25 mouse cellular contexts compared by ENCODE assay signal in the genomic region with DNA sequence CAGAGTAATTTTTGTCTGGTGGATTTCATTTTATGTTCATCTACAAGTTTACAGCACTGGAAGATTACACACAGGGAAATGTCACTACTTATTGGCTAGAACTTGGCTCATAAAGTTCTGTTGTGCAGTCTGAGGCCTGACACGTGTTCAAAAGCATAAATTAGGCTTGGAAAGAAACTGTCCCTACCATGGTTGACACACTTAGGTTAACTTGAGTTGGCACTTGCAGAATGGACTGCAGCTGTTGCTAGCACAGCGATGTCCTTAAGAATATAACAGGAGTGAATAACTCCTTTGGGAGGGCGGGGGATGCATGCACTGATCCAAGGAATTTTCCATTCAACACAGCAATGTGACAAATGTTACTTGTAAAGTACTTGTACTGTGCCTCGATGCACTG. TPM values are rescaled to one million over a fixed set of nuclear protein-coding genes. Genes with fewer than 3 reads are reported as not detected.
DNase-seq lines count a peak whose midpoint lies in the region; ATAC-seq and TF ChIP-seq lines count a peak whose summit lies in the region.
"Had no signal": no experiment of that assay in that cellular context is flagged by ENCODE, and none has a peak within 500 bp of the region (broad histone marks: within the 10 kb centered on the region; RNA-seq: fewer than 3 reads in every experiment).

No protein-coding gene starts in this region.

- H3K27me3 ChIP-seq in forebrain, embryonic 16.5 days (replicated peaks; ENCODE audit: control insufficient read depth, insufficient read depth, low read length): no peaks in the 10 kb centered on the region
- H3K27me3 ChIP-seq in forebrain, embryonic 14.5 days (replicated peaks; ENCODE audit: control insufficient read depth, insufficient read depth, low read length): no peaks in the 10 kb centered on the region
- H3K27me3 ChIP-seq in myocyte (ENCODE audit: control insufficient read depth, insufficient read depth, insufficient read length): no peaks in the 10 kb centered on the region
- H3K27me3 ChIP-seq: embryonic facial prominence, embryonic 12.5 days; heart, embryonic 13.5 days; limb, embryonic 12.5 days; liver, embryonic 12.5 days; midbrain, embryonic 12.5 days; Patski; stomach, embryonic 15.5 days had no signal

- no peak overlapping the region for H3ac ChIP-seq in myocyte (ENCODE audit: control insufficient read depth, insufficient read length)

- ATAC-seq in forebrain, embryonic 16.5 days: peak; percentile 74
- ATAC-seq in forebrain, embryonic 14.5 days: no peak
- ATAC-seq: hindbrain, postnatal 0 days; intestine, embryonic 16.5 days; liver, embryonic 12.5 days; Patski had no signal

- no peak for DNase-seq in forebrain, embryonic 14.5 days (ENCODE audit: low spot score)
- peak; percentile 16 for DNase-seq in kidney, postnatal 10 days
- no peak for DNase-seq in kidney, adult 9 months
- peak; percentile 28 for DNase-seq in Muller cell, postnatal 12 days (ENCODE audit: inconsistent ontology term)
- no peak for DNase-seq in layer of hippocampus, postnatal 36 days
- DNase-seq: adrenal gland, adult 2 months; cerebellum, adult 11-12 months; cerebellum, postnatal 14 days; heart, adult 2 months; heart, postnatal 14 days; lung, adult 2 months; right cerebral cortex, postnatal 4 days; thymus, postnatal 25 days had no signal

- H3K27ac ChIP-seq in forebrain, embryonic 16.5 days (ENCODE audit: low read length): no peak overlapping the region
- no peak overlapping the region for H3K27ac ChIP-seq in forebrain, embryonic 14.5 days (ENCODE audit: low read depth, low read length)
- H3K27ac ChIP-seq: embryonic facial prominence, embryonic 12.5 days; heart, adult 2 months; heart, embryonic 13.5 days; hindbrain, postnatal 0 days; limb, embryonic 12.5 days; liver, embryonic 12.5 days; midbrain, embryonic 12.5 days; stomach, embryonic 15.5 days had no signal

- TF ChIP-seq POLR2A in myocyte (IDR thresholded peaks at IDR 0.05; ENCODE audit: insufficient read length, low read depth): no peak

- no peaks in the 10 kb centered on the region for H3K79me2 ChIP-seq in myocyte (ENCODE audit: control insufficient read depth, insufficient read depth)

- no peaks in the 10 kb centered on the region for H3K9me3 ChIP-seq in forebrain, embryonic 16.5 days (ENCODE audit: control insufficient read depth, low read length)
- H3K9me3 ChIP-seq in forebrain, embryonic 14.5 days (replicated peaks; ENCODE audit: control insufficient read depth, low read length): no peaks in the 10 kb centered on the region
- H3K9me3 ChIP-seq: embryonic facial prominence, embryonic 12.5 days; heart, embryonic 13.5 days; limb, embryonic 12.5 days; liver, embryonic 12.5 days; midbrain, embryonic 12.5 days; stomach, embryonic 15.5 days had no signal

- H3K4me3 ChIP-seq in forebrain, embryonic 16.5 days (replicated peaks; ENCODE audit: low read length): no peak overlapping the region
- H3K4me3 ChIP-seq in forebrain, embryonic 14.5 days (ENCODE audit: low read depth, low read length): no peak overlapping the region
- no peak overlapping the region for H3K4me3 ChIP-seq in myocyte
- H3K4me3 ChIP-seq: embryonic facial prominence, embryonic 12.5 days; erythroblast, embryonic 14.5 days; heart, adult 2 months; heart, embryonic 13.5 days; limb, embryonic 12.5 days; liver, embryonic 12.5 days; midbrain, embryonic 12.5 days; stomach, embryonic 15.5 days had no signal

- H3K4me1 ChIP-seq in forebrain, embryonic 16.5 days (replicated peaks; ENCODE audit: control insufficient read depth, insufficient read depth, low read length): no peaks in the 10 kb centered on the region; the same call in 1 of the 2 replicates
- no peaks in the 10 kb centered on the region for H3K4me1 ChIP-seq in forebrain, embryonic 14.5 days (ENCODE audit: control insufficient read depth, insufficient read depth, low read length)
- H3K4me1 ChIP-seq: embryonic facial prominence, embryonic 12.5 days; limb, embryonic 12.5 days; midbrain, embryonic 12.5 days; stomach, embryonic 15.5 days had no signal

- no peak overlapping the region for H3K4me2 ChIP-seq in forebrain, embryonic 16.5 days (ENCODE audit: low read length)
- H3K4me2 ChIP-seq in forebrain, embryonic 14.5 days (ENCODE audit: low read length): no peak overlapping the region
- no peak overlapping the region for H3K4me2 ChIP-seq in myocyte (ENCODE audit: low read depth)
- H3K4me2 ChIP-seq: embryonic facial prominence, embryonic 12.5 days; heart, embryonic 13.5 days; limb, embryonic 12.5 days; liver, embryonic 12.5 days; midbrain, embryonic 12.5 days; stomach, embryonic 15.5 days had no signal

- WGBS in forebrain, embryonic 16.5 days: 59% methylated on average over 4 of the region's 4 CpGs
- 76% methylated on average over 4 of the region's 4 CpGs for WGBS in forebrain, embryonic 14.5 days

- no peaks in the 10 kb centered on the region for H3K36me3 ChIP-seq in forebrain, embryonic 16.5 days (ENCODE audit: control insufficient read depth, insufficient read depth)
- H3K36me3 ChIP-seq in forebrain, embryonic 14.5 days (ENCODE audit: control insufficient read depth, insufficient read depth, low read length): no peaks in the 10 kb centered on the region
- no peaks in the 10 kb centered on the region for H3K36me3 ChIP-seq in myocyte (ENCODE audit: control insufficient read depth, insufficient read depth)
- H3K36me3 ChIP-seq: embryonic facial prominence, embryonic 12.5 days; heart, embryonic 13.5 days; limb, embryonic 12.5 days; liver, embryonic 12.5 days; midbrain, embryonic 12.5 days; stomach, embryonic 15.5 days had no signal

- no peak overlapping the region for H3K9ac ChIP-seq in forebrain, embryonic 16.5 days (replicated peaks; ENCODE audit: low read depth, low read length)
- H3K9ac ChIP-seq in forebrain, embryonic 14.5 days (ENCODE audit: low read length): no peak overlapping the region
- H3K9ac ChIP-seq: embryonic facial prominence, embryonic 12.5 days; heart, embryonic 13.5 days; limb, embryonic 12.5 days; liver, embryonic 12.5 days; midbrain, embryonic 12.5 days; stomach, embryonic 15.5 days had no signal

TF ChIP-seq in myocyte, 11 proteins besides CTCF, POLR2A, EP300 and RAD21:
- TF ChIP-seq TCF12 (IDR thresholded peaks at IDR 0.05; ENCODE audit: insufficient read depth, poor library complexity, severe bottlenecking) (no peak), MYOD1 (IDR thresholded peaks at IDR 0.05; ENCODE audit: control insufficient read depth in 1 of 3, insufficient read length in 2 of 3, low read depth in 2 of 3) (peak in 2 of 3 experiments; percentile 22 to 56), MYOG (IDR thresholded peaks at IDR 0.05; ENCODE audit: control insufficient read depth in 1 of 3, insufficient read depth in 1 of 3, insufficient read length in 2 of 3, low read depth in 2 of 3) (peak in 1 of 3 experiments; percentile 20)

RNA-seq across cellular contexts. Expression of a gene that starts 53.2 kb away (rescaled TPM):
- 9.2 and 10.9 TPM in 2 replicates for polyA plus RNA-seq in forebrain, embryonic 16.5 days (2015; fragmentation: Nextera tagmentation; extraction: Ambion mirVana)
- polyA plus RNA-seq in forebrain, embryonic 14.5 days (2014; fragmentation: Nextera tagmentation; extraction: Ambion mirVana): 4.8 and 7.9 TPM in 2 replicates
- polyA plus RNA-seq in myocyte (2012; fragmentation: generic; extraction: Trizol): 3.9 TPM
- 10 to 100 TPM; 30.7 to 35.0 TPM for total RNA-seq in layer of hippocampus, postnatal 36 days (2021)

Comparison
In these comparisons a context has a peak if more than half of its experiments do, and no peak if none do; other contexts are left out.
1. DNase-seq: peak in kidney, postnatal 10 days (single experiment) and Muller cell, postnatal 12 days (single experiment); none in forebrain, embryonic 14.5 days (single experiment), kidney, adult 9 months (single experiment) and layer of hippocampus, postnatal 36 days (0 of 2).